Mouse (Mus musculus): Measurements from ENCODE around the gene Smok3c.
"Not testable (repeated sequence)": the region's sequence is repeated elsewhere in the genome, so short reads cannot be mapped to it uniquely, and the experiment has no call there.

Smok3c gene

DNA sequence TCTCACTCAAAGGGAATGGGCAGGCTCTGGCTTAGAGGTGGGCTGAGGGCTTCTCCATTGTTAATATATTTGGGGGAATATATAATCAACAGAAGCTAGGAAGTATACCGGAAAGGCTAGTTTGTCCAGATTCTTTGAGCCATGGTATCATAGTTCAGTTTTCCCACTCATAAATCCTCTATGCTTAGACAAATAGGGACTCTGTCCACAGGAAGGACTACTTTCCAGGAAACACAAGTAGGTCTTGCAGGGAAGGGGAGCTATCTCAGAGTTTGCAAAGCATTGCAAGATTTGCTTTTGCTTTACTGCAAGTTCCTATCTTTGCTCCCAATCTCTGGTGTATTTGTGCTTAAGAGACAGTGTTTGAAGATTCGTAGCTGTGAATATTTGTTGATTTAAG is 52.0 kb downstream of the Smok3c start:
- DNase-seq, result no peak

DNA sequence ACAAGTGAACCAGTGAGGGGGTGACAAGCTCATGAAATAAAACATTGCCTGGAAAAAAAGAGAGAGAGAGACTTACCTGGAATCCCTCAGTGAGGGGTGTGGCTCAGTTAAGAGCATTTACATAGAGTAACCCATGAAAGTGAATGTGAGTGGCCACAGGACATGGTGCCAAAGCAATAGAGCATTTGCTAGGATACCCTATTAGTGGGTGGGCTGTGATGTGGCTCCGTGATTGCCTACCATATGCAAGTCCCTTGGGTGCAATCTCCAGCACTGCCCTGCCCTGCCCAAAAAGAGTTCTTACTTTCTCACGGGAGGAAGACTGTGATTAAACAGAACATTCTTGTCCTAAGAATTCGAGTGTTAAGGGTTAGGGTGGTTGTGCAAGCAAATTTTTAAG is 54.1 kb downstream of the Smok3c start:
- no peak for DNase-seq

DNA sequence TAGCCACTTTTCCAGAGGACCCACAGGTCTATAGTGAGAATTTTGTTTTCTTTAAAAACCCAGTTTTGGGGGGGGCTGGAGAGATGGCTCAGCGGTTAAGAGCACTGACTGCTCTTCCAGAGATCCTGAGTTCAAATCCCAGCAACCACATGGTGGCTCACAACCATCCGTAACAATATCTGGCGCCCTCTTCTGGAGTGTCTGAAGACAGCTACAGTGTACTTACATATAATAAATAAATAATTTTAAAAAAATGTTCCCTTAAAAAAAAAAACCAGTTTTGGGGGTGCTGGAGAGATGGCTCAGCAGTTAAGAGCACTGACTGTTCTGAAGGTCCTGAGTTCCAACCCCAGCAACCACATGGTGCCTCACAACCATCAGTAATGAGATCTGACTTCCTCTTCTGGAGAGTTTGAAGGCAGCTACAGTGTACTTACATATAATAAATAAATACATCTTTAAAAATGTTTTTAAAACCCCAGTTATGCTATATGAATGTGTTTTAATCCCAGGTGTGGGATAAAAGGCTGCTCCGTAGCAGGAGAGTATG is 56.9 kb downstream of the Smok3c start:
- not testable (repeated sequence) for DNase-seq
